Mouse (Mus musculus): Measurements from ENCODE around the gene Clps.

The Clps gene

GRCm38 (mm10) chr17:28518615-28519071, 41.9 kb downstream of the Clps start:
- DNase-seq (ENCODE audit: low read depth, low spot score): peak; percentile 35

- peak; percentile 93 for DNase-seq (ENCODE audit: low read depth, low spot score)
Observed at GRCm38 (mm10) chr17:28517956-28518614, 42.5 kb downstream of the Clps start.

GRCm38 (mm10) chr17:28517441-28517955, 43.1 kb downstream of the Clps start, which contains the start of gene Fkbp5:
TSS of gene Fkbp5 (minus strand) at chr17:28517527.
- DNase-seq (ENCODE audit: low read depth, low spot score): peak; percentile 74

- no peak for DNase-seq (ENCODE audit: low read depth, low spot score)
Observed at GRCm38 (mm10) chr17:28516881-28517280, 43.7 kb downstream of the Clps start.

- DNase-seq (ENCODE audit: low read depth, low spot score): peak; percentile 12
Observed at GRCm38 (mm10) chr17:28515431-28516341, 44.9 kb downstream of the Clps start.

GRCm38 (mm10) chr17:28514555-28514954, 46.0 kb downstream of the Clps start:
- DNase-seq (ENCODE audit: low read depth, low spot score): no peak

GRCm38 (mm10) chr17:28513844-28514243, 46.7 kb downstream of the Clps start:
- no peak for DNase-seq (ENCODE audit: low read depth, low spot score)

GRCm38 (mm10) chr17:28513337-28513736, 47.2 kb downstream of the Clps start:
- no peak for DNase-seq (ENCODE audit: low read depth, low spot score)

- peak; percentile 33 for DNase-seq (ENCODE audit: low read depth, low spot score)
Observed at GRCm38 (mm10) chr17:28512696-28513095, 47.9 kb downstream of the Clps start.

- DNase-seq (ENCODE audit: low read depth, low spot score): no peak
Observed at GRCm38 (mm10) chr17:28511616-28512541, 48.7 kb downstream of the Clps start.

- DNase-seq (ENCODE audit: low read depth, low spot score): no peak
Observed at GRCm38 (mm10) chr17:28510445-28511342, 49.9 kb downstream of the Clps start.
